15 mouse cellular contexts compared by ENCODE assay signal in the genomic region with DNA sequence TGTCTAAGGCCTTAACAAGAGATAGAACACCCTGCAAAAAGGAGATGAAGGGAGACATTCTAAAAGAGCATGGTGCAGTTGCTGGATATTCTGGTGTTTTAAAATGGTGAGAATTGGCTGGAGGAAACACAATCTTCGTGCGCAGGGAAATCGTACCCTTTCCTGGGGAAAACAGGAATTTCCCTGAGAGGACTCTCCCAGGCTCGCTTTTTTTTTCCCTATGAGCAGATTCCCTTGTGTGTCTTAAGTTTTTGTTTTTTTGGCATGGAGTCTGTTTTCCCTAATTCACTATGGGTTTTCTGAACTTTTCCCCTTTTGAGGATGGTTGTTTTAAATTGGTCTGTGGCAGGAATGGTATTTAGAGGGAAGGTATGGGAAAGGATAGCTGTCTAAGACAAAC. TPM values are rescaled to one million over a fixed set of nuclear protein-coding genes. Genes with fewer than 3 reads are reported as not detected.
"Had no signal": no experiment of that assay in that cellular context is flagged by ENCODE, and none has a peak within 500 bp of the region (broad histone marks: within the 10 kb centered on the region; RNA-seq: fewer than 3 reads in every experiment).

No protein-coding gene starts in this region.

- H3K36me3 ChIP-seq: limb, embryonic 12.5 days; liver, embryonic 15.5 days; midbrain, embryonic 10.5 days; neural tube, embryonic 12.5 days had no signal

- DNase-seq: layer of hippocampus, adult 9-11 months; layer of hippocampus, postnatal 36 days; lung, adult 2 months; lung, postnatal 36 days; midbrain, embryonic 14.5 days; spleen, adult 18-20 months; thymus, postnatal 36 days had no signal

- H3K9me3 ChIP-seq: limb, embryonic 12.5 days; liver, embryonic 15.5 days; midbrain, embryonic 10.5 days; neural tube, embryonic 12.5 days had no signal

- H3K27ac ChIP-seq: limb, embryonic 12.5 days; liver, embryonic 15.5 days; midbrain, embryonic 10.5 days; neural tube, embryonic 12.5 days had no signal

- H3K4me2 ChIP-seq: limb, embryonic 12.5 days; liver, embryonic 11.5 days; liver, embryonic 15.5 days; neural tube, embryonic 12.5 days had no signal

- H3K9ac ChIP-seq: limb, embryonic 12.5 days; liver, embryonic 15.5 days; neural tube, embryonic 12.5 days had no signal

- ATAC-seq: lung, postnatal 0 days had no signal

- H3K4me3 ChIP-seq: limb, embryonic 12.5 days; liver, embryonic 15.5 days; midbrain, embryonic 10.5 days; neural tube, embryonic 12.5 days had no signal

- H3K4me1 ChIP-seq: limb, embryonic 12.5 days; liver, embryonic 15.5 days; midbrain, embryonic 10.5 days; neural tube, embryonic 12.5 days had no signal

- H3K27me3 ChIP-seq: limb, embryonic 12.5 days; liver, embryonic 15.5 days; neural tube, embryonic 12.5 days had no signal

RNA-seq across cellular contexts. Expression of gene Lepr, which starts 28.0 kb away (rescaled TPM):
- total RNA-seq: monocyte, adult 5-6 weeks; neutrophil, adult 5-6 weeks had no signal
